Mouse (Mus musculus): ENCODE data around the gene Naa40.

GRCm38 (mm10) chr19:7192561-7192967 lies 48.4 kb downstream of the Naa40 start:
- no peak for TF ChIP-seq CTCF (IDR thresholded peaks at IDR 0.05; ENCODE audit: low read depth)
- no peak for TF ChIP-seq EP300 (IDR thresholded peaks at IDR 0.05; ENCODE audit: low read depth)
